Mouse (Mus musculus): ENCODE results near the gene Ago1. TPM values are rescaled to one million over a fixed set of nuclear protein-coding genes. Genes with fewer than 3 reads are reported as not detected.
A peak's percentile ranks its signal among the peaks of the same experiment; 100 is the strongest.

Ago1 gene
- polyA plus RNA-seq, 1 experiment, result 35.6 TPM

- no peak for DNase-seq (ENCODE audit: extremely low spot score in 1 of 2, low spot score in 1 of 2)
These were observed 11.9 kb upstream of the Ago1 start for GRCm38 (mm10) chr4:126480288-126480687.

GRCm38 (mm10) chr4:126473031-126473430 lies 4.6 kb upstream of the Ago1 start:
- no peak for DNase-seq (ENCODE audit: extremely low spot score in 1 of 2, low spot score in 1 of 2)

- DNase-seq (ENCODE audit: extremely low spot score in 1 of 2, low spot score in 1 of 2), result no peak
These were observed 951 bp upstream of the Ago1 start for GRCm38 (mm10) chr4:126469334-126469733.

GRCm38 (mm10) chr4:126468925-126469324 lies 542 bp upstream of the Ago1 start:
- DNase-seq (ENCODE audit: extremely low spot score in 1 of 2, low spot score in 1 of 2), result peak in 1 of 2 experiments; percentile 66

- DNase-seq (ENCODE audit: extremely low spot score in 1 of 2, low spot score in 1 of 2), result peak in 1 of 2 experiments; percentile 50
These were observed 580 bp downstream of the Ago1 start for GRCm38 (mm10) chr4:126467721-126468284.

- DNase-seq (ENCODE audit: extremely low spot score in 1 of 2, low spot score in 1 of 2), result no peak
These were observed 2.1 kb downstream of the Ago1 start for GRCm38 (mm10) chr4:126466251-126466750.

- DNase-seq (ENCODE audit: extremely low spot score in 1 of 2, low spot score in 1 of 2), result peak in 1 of 2 experiments; percentile 22
These were observed 2.5 kb downstream of the Ago1 start for GRCm38 (mm10) chr4:126465843-126466242.

- DNase-seq (ENCODE audit: extremely low spot score in 1 of 2, low spot score in 1 of 2), result no peak
These were observed 3.5 kb downstream of the Ago1 start for GRCm38 (mm10) chr4:126464892-126465235.

- DNase-seq (ENCODE audit: extremely low spot score in 1 of 2, low spot score in 1 of 2), result no peak
These were observed 4.0 kb downstream of the Ago1 start for GRCm38 (mm10) chr4:126464189-126464891.

GRCm38 (mm10) chr4:126455441-126455840 lies 12.9 kb downstream of the Ago1 start:
- no peak for DNase-seq (ENCODE audit: extremely low spot score in 1 of 2, low spot score in 1 of 2)

GRCm38 (mm10) chr4:126454547-126455254 lies 13.7 kb downstream of the Ago1 start:
- DNase-seq (ENCODE audit: extremely low spot score in 1 of 2, low spot score in 1 of 2), result no peak

- DNase-seq (ENCODE audit: extremely low spot score in 1 of 2, low spot score in 1 of 2), result no peak
These were observed 18.1 kb downstream of the Ago1 start for GRCm38 (mm10) chr4:126450268-126450667.

- DNase-seq (ENCODE audit: extremely low spot score in 1 of 2, low spot score in 1 of 2), result no peak
These were observed 21.3 kb downstream of the Ago1 start for GRCm38 (mm10) chr4:126447126-126447525.

GRCm38 (mm10) chr4:126444528-126444927 lies 23.9 kb downstream of the Ago1 start:
- no peak for DNase-seq (ENCODE audit: extremely low spot score in 1 of 2, low spot score in 1 of 2)

- DNase-seq (ENCODE audit: extremely low spot score in 1 of 2, low spot score in 1 of 2), result no peak
These were observed 30.1 kb downstream of the Ago1 start for GRCm38 (mm10) chr4:126438261-126438660.

- peak in 1 of 2 experiments; percentile 46 for DNase-seq (ENCODE audit: extremely low spot score in 1 of 2, low spot score in 1 of 2)
These were observed 32.1 kb downstream of the Ago1 start for GRCm38 (mm10) chr4:126436268-126436667.

- no peak for DNase-seq (ENCODE audit: extremely low spot score in 1 of 2, low spot score in 1 of 2)
These were observed 34.3 kb downstream of the Ago1 start for GRCm38 (mm10) chr4:126434094-126434493.

GRCm38 (mm10) chr4:126433175-126433574 lies 35.2 kb downstream of the Ago1 start:
- no peak for DNase-seq (ENCODE audit: extremely low spot score in 1 of 2, low spot score in 1 of 2)

GRCm38 (mm10) chr4:126431746-126432145 lies 36.6 kb downstream of the Ago1 start:
- DNase-seq (ENCODE audit: extremely low spot score in 1 of 2, low spot score in 1 of 2), result no peak

GRCm38 (mm10) chr4:126429347-126430079 lies 38.9 kb downstream of the Ago1 start, which contains the start of gene Ago3:
Ago3 (minus strand) TSS chr4:126429556.
- DNase-seq (ENCODE audit: extremely low spot score in 1 of 2, low spot score in 1 of 2), result peak; percentile 82 to 95

Data from frontal cortex, adult 2 months (tissue).